Mouse (Mus musculus): Measurements from ENCODE around the gene Eif4b.

DNA sequence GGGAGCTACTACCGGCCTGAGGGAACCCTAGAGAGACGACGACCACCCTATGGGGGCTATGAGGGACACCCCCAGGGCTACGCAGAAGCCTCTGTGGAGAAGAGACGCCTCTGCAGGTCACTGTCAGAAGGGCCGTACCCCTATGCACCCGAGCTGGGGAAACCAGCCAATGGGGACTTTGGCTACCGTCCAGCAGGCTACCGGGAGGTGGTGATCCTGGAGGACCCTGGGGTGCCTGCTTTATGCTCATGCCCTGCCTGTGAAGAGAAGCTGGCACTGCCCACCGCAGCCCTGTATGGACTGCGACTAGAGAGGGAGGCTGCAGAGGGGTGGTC is 37.9 kb downstream of the Eif4b start:
- no peak for TF ChIP-seq POLR2A (IDR thresholded peaks at IDR 0.05; ENCODE audit: control insufficient read depth, low read depth, low read length)
- no peak for TF ChIP-seq CTCF (IDR thresholded peaks at IDR 0.05; ENCODE audit: control insufficient read depth, insufficient read depth, insufficient replicate concordance, low read depth, low read length)

All from testis, adult 2 months (tissue).